Mouse (Mus musculus): ENCODE data around the gene Batf.
"Not testable (repeated sequence)": the region's sequence is repeated elsewhere in the genome, so short reads cannot be mapped to it uniquely, and the experiment has no call there.

Gene Batf

GRCm38 (mm10) chr12:85684411-85685275 is 1.8 kb upstream of the Batf start:
- no peak for DNase-seq (ENCODE audit: low read depth)

GRCm38 (mm10) chr12:85687217-85687533 is 706 bp downstream of the Batf start:
- peak; percentile 58 for DNase-seq (ENCODE audit: low read depth)

- DNase-seq (ENCODE audit: low read depth) = peak; percentile 88
Measured at GRCm38 (mm10) chr12:85687846-85688245, 1.4 kb downstream of the Batf start.

GRCm38 (mm10) chr12:85695787-85696186 is 9.3 kb downstream of the Batf start:
- no peak for DNase-seq (ENCODE audit: low read depth)

- DNase-seq (ENCODE audit: low read depth) = no peak
Measured at GRCm38 (mm10) chr12:85696436-85696835, 10.0 kb downstream of the Batf start.

GRCm38 (mm10) chr12:85698179-85698578 is 11.7 kb downstream of the Batf start:
- not testable (repeated sequence) for DNase-seq (ENCODE audit: low read depth)

GRCm38 (mm10) chr12:85700191-85700841 is 13.8 kb downstream of the Batf start:
- no peak for DNase-seq (ENCODE audit: low read depth)

- no peak for DNase-seq (ENCODE audit: low read depth)
Measured at GRCm38 (mm10) chr12:85700842-85701223, 14.4 kb downstream of the Batf start.

- DNase-seq (ENCODE audit: low read depth) = peak; percentile 49
Measured at GRCm38 (mm10) chr12:85702166-85703055, 15.9 kb downstream of the Batf start.

- DNase-seq (ENCODE audit: low read depth) = peak; percentile 83
Measured at GRCm38 (mm10) chr12:85703507-85703906, 17.0 kb downstream of the Batf start.

GRCm38 (mm10) chr12:85704566-85704965 is 18.1 kb downstream of the Batf start:
- DNase-seq (ENCODE audit: low read depth) = peak; percentile 84

- peak; percentile 93 for DNase-seq (ENCODE audit: low read depth)
Measured at GRCm38 (mm10) chr12:85705002-85705830, 18.7 kb downstream of the Batf start.

- DNase-seq (ENCODE audit: low read depth) = peak; percentile 79
Measured at GRCm38 (mm10) chr12:85705831-85706530, 19.5 kb downstream of the Batf start.

GRCm38 (mm10) chr12:85706906-85707305 is 20.4 kb downstream of the Batf start:
- DNase-seq (ENCODE audit: low read depth) = peak; percentile 64

- peak; percentile 52 for DNase-seq (ENCODE audit: low read depth)
Measured at GRCm38 (mm10) chr12:85707391-85707790, 20.9 kb downstream of the Batf start.

GRCm38 (mm10) chr12:85708556-85708955 is 22.1 kb downstream of the Batf start:
- DNase-seq (ENCODE audit: low read depth) = no peak

- no peak for DNase-seq (ENCODE audit: low read depth)
Measured at GRCm38 (mm10) chr12:85710695-85711094, 24.2 kb downstream of the Batf start.

- DNase-seq (ENCODE audit: low read depth) = peak; percentile 54
Measured at GRCm38 (mm10) chr12:85712587-85712986, 26.1 kb downstream of the Batf start.

- DNase-seq (ENCODE audit: low read depth) = no peak
Measured at GRCm38 (mm10) chr12:85714126-85714525, 27.7 kb downstream of the Batf start.

- no peak for DNase-seq (ENCODE audit: low read depth)
Measured at GRCm38 (mm10) chr12:85725306-85725705, 38.8 kb downstream of the Batf start.
